ENCODE assay signal across 16 mouse cellular contexts in the genomic region with DNA sequence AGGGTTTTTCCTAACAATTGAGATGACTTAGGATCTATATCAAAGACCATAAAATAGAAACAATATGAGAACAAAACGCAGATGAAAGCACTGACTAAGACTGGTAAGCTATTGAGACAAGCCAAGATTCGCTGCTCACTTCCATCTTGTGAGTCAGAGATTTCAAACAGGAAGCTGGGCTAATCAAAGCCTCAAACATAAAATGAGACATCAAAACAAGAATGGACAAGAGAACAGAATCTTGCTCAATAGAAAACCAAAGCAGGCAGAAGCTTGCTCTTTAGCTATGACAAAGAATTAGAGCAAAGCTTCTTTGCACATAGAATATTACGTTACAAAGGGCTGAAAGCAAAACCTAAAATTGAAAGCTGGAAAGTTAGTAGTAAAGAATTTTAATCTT.
"Had no signal": no experiment of that assay in that cellular context is flagged by ENCODE, and none has a peak within 500 bp of the region (broad histone marks: within the 10 kb centered on the region; RNA-seq: fewer than 3 reads in every experiment).

No protein-coding gene starts in this region.

- H3K9ac ChIP-seq: liver, embryonic 13.5 days; midbrain, embryonic 15.5 days had no signal

- ATAC-seq: midbrain, embryonic 15.5 days had no signal

- H3K4me2 ChIP-seq: liver, embryonic 13.5 days; midbrain, embryonic 11.5 days; midbrain, embryonic 15.5 days had no signal

- H3K27ac ChIP-seq: kidney, postnatal 0 days; layer of hippocampus, adult 2 months; liver, embryonic 13.5 days; midbrain, embryonic 15.5 days; stomach, postnatal 0 days had no signal

- DNase-seq: kidney, adult 18-20 months; kidney, postnatal 25 days; layer of hippocampus, adult 9-11 months; liver, embryonic 13.5 days; lung, adult 2 months; lung, postnatal 14 days; lung, postnatal 4 days; right cerebral cortex, postnatal 14 days; right cerebral cortex, postnatal 4 days; thymus, adult 2 months; thymus, postnatal 25 days had no signal

- H3K36me3 ChIP-seq: liver, embryonic 13.5 days; midbrain, embryonic 15.5 days had no signal

- H3K4me1 ChIP-seq: liver, embryonic 13.5 days; midbrain, embryonic 15.5 days had no signal

- H3K9me3 ChIP-seq: liver, embryonic 13.5 days; midbrain, embryonic 15.5 days had no signal

- H3K4me3 ChIP-seq: layer of hippocampus, adult 2 months; liver, embryonic 13.5 days; midbrain, embryonic 15.5 days had no signal

- H3K27me3 ChIP-seq: liver, embryonic 13.5 days; midbrain, embryonic 15.5 days had no signal
